8 mouse cellular contexts compared by ENCODE assay signal in genomic region chr6:99265945-99266656, GRCm38 (mm10).
A peak's percentile ranks its signal among the peaks of the same experiment; 100 is the strongest.
DNase-seq lines count a peak whose midpoint lies in the region; ATAC-seq and TF ChIP-seq lines count a peak whose summit lies in the region.

No protein-coding gene starts in this region.

- 17% methylated on average over 13 of the region's 13 CpGs for WGBS in heart, embryonic 11.5 days (ENCODE audit: insufficient replicate concordance)
- WGBS in lung, embryonic 15.5 days, result 27% methylated on average over 13 of the region's 13 CpGs
- 20% methylated on average over 13 of the region's 13 CpGs for WGBS in neural tube, embryonic 14.5 days

- H3K9ac ChIP-seq in heart, embryonic 11.5 days (ENCODE audit: low read depth, low read length), result peak overlapping the region; percentile 64
- H3K9ac ChIP-seq in lung, embryonic 15.5 days, result peak overlapping the region; percentile 30
- H3K9ac ChIP-seq in neural tube, embryonic 14.5 days (replicated peaks; ENCODE audit: low read depth, low read length), result no peak overlapping the region; the same call in 1 of the 2 replicates

- H3K27ac ChIP-seq in heart, embryonic 11.5 days (ENCODE audit: low read depth, low read length), result peak overlapping the region; percentile 82
- H3K27ac ChIP-seq in lung, embryonic 15.5 days, result peak overlapping the region; percentile 95
- H3K27ac ChIP-seq in neural tube, embryonic 14.5 days (ENCODE audit: low read depth, low read length), result peak overlapping the region; percentile 53; the same call in 1 of the 2 replicates

- peaks cover 13% of the 10 kb centered on the region; the same call in 1 of the 2 replicates for H3K27me3 ChIP-seq in E14TG2a.4 (ENCODE audit: insufficient read depth, low read length)
- no peaks in the 10 kb centered on the region for H3K27me3 ChIP-seq in heart, embryonic 11.5 days (ENCODE audit: control insufficient read depth, insufficient read depth, low read length)
- no peaks in the 10 kb centered on the region for H3K27me3 ChIP-seq in lung, embryonic 15.5 days
- H3K27me3 ChIP-seq in neural tube, embryonic 14.5 days (ENCODE audit: control insufficient read depth, insufficient read depth, low read length), result no peaks in the 10 kb centered on the region

- ATAC-seq in heart, embryonic 11.5 days (replicated peaks; ENCODE audit: insufficient number of reproducible peaks, low FRiP score, low TSS enrichment), result no peak
- peak; percentile 85 for ATAC-seq in lung, embryonic 15.5 days (ENCODE audit: borderline replicate concordance, extremely low read depth, low FRiP score, low TSS enrichment)
- no peak for ATAC-seq in neural tube, embryonic 14.5 days (ENCODE audit: low read depth)
- ATAC-seq in inflammation-experienced regulatory T-cells, adult 6 months, result no peak

- peak overlapping the region; percentile 57 for H3K4me2 ChIP-seq in heart, embryonic 11.5 days
- peak overlapping the region; percentile 53 for H3K4me2 ChIP-seq in lung, embryonic 15.5 days
- peak overlapping the region; percentile 3; the same call in 1 of the 2 replicates for H3K4me2 ChIP-seq in neural tube, embryonic 14.5 days (ENCODE audit: low read depth, low read length)

- TF ChIP-seq CTCF in E14TG2a.4 (conservative IDR thresholded peaks at IDR 0.05; ENCODE audit: low read length), result no peak

- H3K4me3 ChIP-seq in E14TG2a.4 (replicated peaks; ENCODE audit: low read length), result peak overlapping the region; percentile 30
- H3K4me3 ChIP-seq in heart, embryonic 11.5 days (ENCODE audit: low read depth, low read length), result peak overlapping the region; percentile 35
- peak overlapping the region; percentile 34 for H3K4me3 ChIP-seq in lung, embryonic 15.5 days
- H3K4me3 ChIP-seq in neural tube, embryonic 14.5 days (ENCODE audit: low read depth, low read length), result no peak overlapping the region

- peaks cover 41% of the 10 kb centered on the region for H3K4me1 ChIP-seq in E14TG2a.4 (replicated peaks; ENCODE audit: low read depth, low read length)
- H3K4me1 ChIP-seq in heart, embryonic 11.5 days (ENCODE audit: control insufficient read depth, insufficient read depth, low read length), result peaks cover 43% of the 10 kb centered on the region
- peaks cover 46% of the 10 kb centered on the region for H3K4me1 ChIP-seq in lung, embryonic 15.5 days
- peaks cover 8% of the 10 kb centered on the region; the same call in 1 of the 2 replicates for H3K4me1 ChIP-seq in neural tube, embryonic 14.5 days (ENCODE audit: control insufficient read depth, insufficient read depth, low read length)

- DNase-seq in adipocyte (ENCODE audit: low spot score), result peak; percentile 64
- peak; percentile 76 for DNase-seq in kidney, adult 9 months
- peak; percentile 26 to 37 for DNase-seq in urinary bladder, postnatal 36 days (ENCODE audit: low spot score in 2 of 2)

- no peaks in the 10 kb centered on the region for H3K9me3 ChIP-seq in E14TG2a.4 (ENCODE audit: low read length)
- no peaks in the 10 kb centered on the region for H3K9me3 ChIP-seq in heart, embryonic 11.5 days (replicated peaks; ENCODE audit: control insufficient read depth, low read length)
- H3K9me3 ChIP-seq in lung, embryonic 15.5 days, result no peaks in the 10 kb centered on the region
- H3K9me3 ChIP-seq in neural tube, embryonic 14.5 days (ENCODE audit: control insufficient read depth, low read length), result no peaks in the 10 kb centered on the region

- H3K36me3 ChIP-seq in E14TG2a.4 (ENCODE audit: insufficient read depth, low read length), result no peaks in the 10 kb centered on the region
- no peaks in the 10 kb centered on the region for H3K36me3 ChIP-seq in heart, embryonic 11.5 days (ENCODE audit: control insufficient read depth, insufficient read depth, low read length)
- no peaks in the 10 kb centered on the region for H3K36me3 ChIP-seq in lung, embryonic 15.5 days
- H3K36me3 ChIP-seq in neural tube, embryonic 14.5 days (ENCODE audit: control insufficient read depth, insufficient read depth, low read length), result no peaks in the 10 kb centered on the region

Comparison
In these comparisons a context has a peak if more than half of its experiments do, and no peak if none do; other contexts are left out.
1. H3K4me2 ChIP-seq: peak in every context shown above with its lines; median percentile 57 in heart, embryonic 11.5 days; 53 in lung, embryonic 15.5 days; 3 in neural tube, embryonic 14.5 days.